Mouse (Mus musculus) c-Kit-positive CD71-negative TER-119-negative erythroid progenitor cells, embryonic 14.5 days (primary cell): Measurements from ENCODE around the gene Neurl1b.

Experiments
- DNase-seq: peaks from one replicate; pipeline ENCODE4 v3.0.0-alpha.2; 2013; ENCODE audit warnings: low read depth

Neurl1b gene

GRCm38 (mm10) chr17:26452371-26452972 lies 37.8 kb downstream of the Neurl1b start:
- no peak for DNase-seq

- DNase-seq, result no peak
These were observed 42.9 kb downstream of the Neurl1b start for GRCm38 (mm10) chr17:26457506-26457905.

- no peak for DNase-seq
These were observed 43.4 kb downstream of the Neurl1b start for GRCm38 (mm10) chr17:26458049-26458448.

GRCm38 (mm10) chr17:26462634-26463170 lies 48.1 kb downstream of the Neurl1b start:
- peak; percentile 64 for DNase-seq

GRCm38 (mm10) chr17:26463432-26463831 lies 48.8 kb downstream of the Neurl1b start:
- no peak for DNase-seq

GRCm38 (mm10) chr17:26463984-26464383 lies 49.4 kb downstream of the Neurl1b start:
- DNase-seq, result no peak

GRCm38 (mm10) chr17:26464481-26464880 lies 49.9 kb downstream of the Neurl1b start:
- DNase-seq, result no peak

GRCm38 (mm10) chr17:26464972-26465371 lies 50.3 kb downstream of the Neurl1b start:
- DNase-seq, result no peak

GRCm38 (mm10) chr17:26466741-26467150 lies 52.1 kb downstream of the Neurl1b start:
- peak; percentile 62 for DNase-seq

- no peak for DNase-seq
These were observed 53.0 kb downstream of the Neurl1b start for GRCm38 (mm10) chr17:26467619-26468018.

GRCm38 (mm10) chr17:26468102-26468894 lies 53.7 kb downstream of the Neurl1b start:
- DNase-seq, result no peak

GRCm38 (mm10) chr17:26476871-26477270 lies 62.2 kb downstream of the Neurl1b start:
- no peak for DNase-seq

GRCm38 (mm10) chr17:26478672-26479071 lies 64.0 kb downstream of the Neurl1b start:
- DNase-seq, result no peak

- DNase-seq, result no peak
These were observed 65.0 kb downstream of the Neurl1b start for GRCm38 (mm10) chr17:26479619-26480018.

- DNase-seq, result no peak
These were observed 66.3 kb downstream of the Neurl1b start for GRCm38 (mm10) chr17:26480956-26481355.

GRCm38 (mm10) chr17:26484626-26485421 lies 70.2 kb downstream of the Neurl1b start:
- DNase-seq, result no peak

- DNase-seq, result no peak
These were observed 72.6 kb downstream of the Neurl1b start for GRCm38 (mm10) chr17:26487266-26487665.

- no peak for DNase-seq
These were observed 73.3 kb downstream of the Neurl1b start for GRCm38 (mm10) chr17:26487917-26488316.

GRCm38 (mm10) chr17:26488711-26489403 lies 74.2 kb downstream of the Neurl1b start:
- no peak for DNase-seq

- no peak for DNase-seq
These were observed 75.4 kb downstream of the Neurl1b start for GRCm38 (mm10) chr17:26490072-26490471.

- no peak for DNase-seq
These were observed 76.3 kb downstream of the Neurl1b start for GRCm38 (mm10) chr17:26490910-26491309.

GRCm38 (mm10) chr17:26492246-26492645 lies 77.6 kb downstream of the Neurl1b start:
- DNase-seq, result no peak
